Mouse (Mus musculus): Measurements from ENCODE around the gene Tnnc2. TPM values are rescaled to one million over a fixed set of nuclear protein-coding genes. Genes with fewer than 3 reads are reported as not detected.
A peak's percentile ranks its signal among the peaks of the same experiment; 100 is the strongest.

Gene Tnnc2
- polyA plus RNA-seq, 1 experiment from 2014 or later: 0.39 TPM

DNA sequence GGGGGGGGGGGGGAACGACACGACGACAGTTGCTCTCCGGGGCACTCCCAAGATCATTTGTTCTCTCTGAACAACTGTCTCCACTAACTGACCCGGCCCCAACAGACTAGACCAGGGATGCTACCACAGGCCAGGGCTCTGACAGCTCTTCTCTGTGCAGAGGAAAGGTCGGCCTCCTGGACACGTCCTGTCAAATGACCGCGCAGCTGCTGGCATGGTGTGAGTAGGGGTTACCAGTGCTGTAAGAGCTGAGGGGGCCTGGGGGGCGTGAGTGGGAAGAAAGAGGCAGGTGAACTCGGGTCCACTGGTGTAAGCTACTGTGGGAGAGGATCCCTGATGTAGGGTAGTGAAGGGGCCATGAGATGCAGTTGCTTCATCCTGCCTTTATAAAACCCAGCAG, 21.9 kb downstream of the Tnnc2 start:
- no peak overlapping the region for H3K4me2 ChIP-seq (replicated peaks)
- H3K4me3 ChIP-seq (replicated peaks; ENCODE audit: low read length): no peak overlapping the region
- no peak overlapping the region for H3K9ac ChIP-seq
- H3K36me3 ChIP-seq (replicated peaks; ENCODE audit: control insufficient read depth, insufficient read depth): peaks cover 98% of the 10 kb centered on the region
- no peak for DNase-seq (ENCODE audit: low spot score)
- no peaks in the 10 kb centered on the region for H3K27me3 ChIP-seq (ENCODE audit: control insufficient read depth, insufficient read depth, low read length)
- no peak for ATAC-seq (ENCODE audit: low FRiP score)
- H3K4me1 ChIP-seq (replicated peaks; ENCODE audit: control insufficient read depth, insufficient read depth, low read length): no peaks in the 10 kb centered on the region
- 92% methylated on average over 11 of the region's 11 CpGs for WGBS
- no peaks in the 10 kb centered on the region for H3K9me3 ChIP-seq (ENCODE audit: control insufficient read depth, low read length)
- H3K27ac ChIP-seq: no peak overlapping the region

DNA sequence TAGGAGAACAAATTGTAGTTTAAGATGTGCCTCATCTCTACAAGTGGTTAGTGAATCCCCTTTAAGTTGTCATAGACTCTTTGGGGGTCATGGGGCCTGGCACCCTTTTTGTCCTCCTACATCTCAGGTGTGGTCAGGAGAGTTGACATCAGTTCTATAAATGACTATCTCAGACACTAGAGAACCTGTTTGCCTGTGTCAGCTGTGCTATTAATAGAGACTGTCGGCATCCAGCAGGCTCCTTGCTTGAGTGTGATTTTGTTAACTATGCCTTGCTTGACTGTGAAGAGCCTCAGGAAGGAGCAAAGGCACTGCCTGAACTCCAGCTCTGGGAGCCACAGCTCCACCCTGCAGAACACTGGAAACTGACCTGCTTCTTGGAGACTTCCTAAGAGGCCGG, 25.0 kb downstream of the Tnnc2 start:
- Histone ChIP-seq H3K4me3 (replicated peaks; ENCODE audit: low read length) (no peak overlapping the region), H3K4me1 (replicated peaks; ENCODE audit: control insufficient read depth, insufficient read depth, low read length) (no peaks in the 10 kb centered on the region), H3K27ac (no peak overlapping the region), H3K27me3 (ENCODE audit: control insufficient read depth, insufficient read depth, low read length) (no peaks in the 10 kb centered on the region), H3K4me2 (replicated peaks) (no peak overlapping the region), H3K36me3 (replicated peaks; ENCODE audit: control insufficient read depth, insufficient read depth) (peaks cover 96% of the 10 kb centered on the region), H3K9me3 (ENCODE audit: control insufficient read depth, low read length) (no peaks in the 10 kb centered on the region), H3K9ac (no peak overlapping the region)
- no peak for ATAC-seq (ENCODE audit: low FRiP score)
- WGBS: 79% methylated on average over 2 of the region's 2 CpGs
- DNase-seq (ENCODE audit: low spot score): no peak

DNA sequence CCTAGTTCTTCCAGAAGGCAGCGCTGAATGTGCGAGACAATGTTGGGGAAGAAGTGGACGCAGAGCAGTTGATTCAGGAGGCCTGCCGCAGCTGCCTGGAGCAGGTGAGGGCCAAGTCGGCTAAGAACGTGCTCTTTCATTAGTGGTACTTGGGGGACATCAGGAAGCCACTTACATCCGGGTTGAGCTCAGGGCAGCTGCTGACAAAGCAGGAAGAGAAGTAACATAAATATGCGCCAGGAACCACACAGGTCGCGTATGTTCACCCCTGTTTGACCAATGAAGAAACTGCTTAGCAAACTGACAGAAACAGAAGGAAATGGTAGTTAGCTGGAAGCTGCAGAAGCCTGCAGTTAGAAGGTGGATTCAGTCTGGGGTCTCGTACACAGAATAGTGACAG, 25.7 kb downstream of the Tnnc2 start:
- H3K4me2 ChIP-seq (replicated peaks): no peak overlapping the region
- WGBS: 93% methylated on average over 11 of the region's 11 CpGs
- ATAC-seq (ENCODE audit: low FRiP score) (no peak), DNase-seq (ENCODE audit: low spot score) (no peak)
- H3K4me3 ChIP-seq (replicated peaks; ENCODE audit: low read length): no peak overlapping the region
- H3K9ac ChIP-seq: no peak overlapping the region
- no peaks in the 10 kb centered on the region for H3K9me3 ChIP-seq (ENCODE audit: control insufficient read depth, low read length)
- H3K27me3 ChIP-seq (ENCODE audit: control insufficient read depth, insufficient read depth, low read length): no peaks in the 10 kb centered on the region
- H3K27ac ChIP-seq: no peak overlapping the region
- no peaks in the 10 kb centered on the region for H3K4me1 ChIP-seq (replicated peaks; ENCODE audit: control insufficient read depth, insufficient read depth, low read length)
- H3K36me3 ChIP-seq (replicated peaks; ENCODE audit: control insufficient read depth, insufficient read depth): peaks cover 90% of the 10 kb centered on the region

DNA sequence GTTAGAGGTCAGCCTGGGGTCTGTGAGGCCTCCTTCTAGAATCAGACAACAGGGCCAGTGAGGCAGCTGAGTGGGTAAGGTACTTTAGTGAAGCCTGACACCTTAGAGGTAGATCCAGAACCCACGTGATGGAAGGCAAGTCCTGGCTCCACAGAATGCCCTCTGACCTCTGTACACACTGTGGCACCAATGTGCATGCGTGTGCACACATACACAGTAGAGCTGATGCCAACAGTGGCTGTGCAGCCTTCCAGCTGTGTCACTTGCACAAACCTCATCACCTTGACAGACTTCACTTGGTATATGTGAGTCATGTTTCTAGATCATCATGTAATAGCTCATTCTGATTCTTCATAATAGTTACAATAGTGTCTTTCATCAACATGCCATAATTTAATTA, 27.3 kb downstream of the Tnnc2 start:
- no peak overlapping the region for H3K4me2 ChIP-seq (replicated peaks)
- no peaks in the 10 kb centered on the region for H3K4me1 ChIP-seq (replicated peaks; ENCODE audit: control insufficient read depth, insufficient read depth, low read length)
- H3K27me3 ChIP-seq (ENCODE audit: control insufficient read depth, insufficient read depth, low read length): no peaks in the 10 kb centered on the region
- H3K27ac ChIP-seq: no peak overlapping the region
- no peak for ATAC-seq (ENCODE audit: low FRiP score)
- H3K4me3 ChIP-seq (replicated peaks; ENCODE audit: low read length): no peak overlapping the region
- H3K9ac ChIP-seq: no peak overlapping the region
- 92% methylated on average over 2 of the region's 2 CpGs for WGBS
- no peaks in the 10 kb centered on the region for H3K9me3 ChIP-seq (ENCODE audit: control insufficient read depth, low read length)
- peaks cover 89% of the 10 kb centered on the region for H3K36me3 ChIP-seq (replicated peaks; ENCODE audit: control insufficient read depth, insufficient read depth)
- DNase-seq (ENCODE audit: low spot score): no peak

DNA sequence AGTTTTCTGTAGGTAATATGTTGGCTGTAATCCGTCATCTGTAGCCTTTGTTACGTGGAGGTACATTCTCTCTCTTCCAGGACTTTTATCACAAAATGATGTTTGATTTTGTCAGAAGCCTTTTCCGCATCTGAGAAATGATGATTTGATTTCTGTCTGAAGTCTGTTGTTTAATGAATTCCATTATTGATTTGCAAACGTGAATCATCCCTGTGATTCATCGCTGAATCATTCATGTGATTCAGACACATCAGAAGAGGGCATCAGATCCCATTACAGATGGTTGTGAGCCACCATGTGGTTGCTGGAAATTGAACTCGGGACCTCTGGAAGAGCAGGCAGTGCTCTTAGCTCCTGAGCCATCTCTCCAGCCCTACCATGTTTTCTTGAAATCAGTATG, 30.8 kb downstream of the Tnnc2 start:
- Histone ChIP-seq H3K27me3 (ENCODE audit: control insufficient read depth, insufficient read depth, low read length) (no peaks in the 10 kb centered on the region), H3K4me1 (replicated peaks; ENCODE audit: control insufficient read depth, insufficient read depth, low read length) (peaks cover 13% of the 10 kb centered on the region), H3K27ac (no peak overlapping the region), H3K9me3 (ENCODE audit: control insufficient read depth, low read length) (no peaks in the 10 kb centered on the region), H3K4me3 (replicated peaks; ENCODE audit: low read length) (no peak overlapping the region), H3K9ac (no peak overlapping the region), H3K36me3 (replicated peaks; ENCODE audit: control insufficient read depth, insufficient read depth) (peaks cover 54% of the 10 kb centered on the region), H3K4me2 (replicated peaks) (no peak overlapping the region)
- no peak for ATAC-seq (ENCODE audit: low FRiP score)
- 87% methylated on average over 6 of the region's 6 CpGs for WGBS
- DNase-seq (ENCODE audit: low spot score): no peak

DNA sequence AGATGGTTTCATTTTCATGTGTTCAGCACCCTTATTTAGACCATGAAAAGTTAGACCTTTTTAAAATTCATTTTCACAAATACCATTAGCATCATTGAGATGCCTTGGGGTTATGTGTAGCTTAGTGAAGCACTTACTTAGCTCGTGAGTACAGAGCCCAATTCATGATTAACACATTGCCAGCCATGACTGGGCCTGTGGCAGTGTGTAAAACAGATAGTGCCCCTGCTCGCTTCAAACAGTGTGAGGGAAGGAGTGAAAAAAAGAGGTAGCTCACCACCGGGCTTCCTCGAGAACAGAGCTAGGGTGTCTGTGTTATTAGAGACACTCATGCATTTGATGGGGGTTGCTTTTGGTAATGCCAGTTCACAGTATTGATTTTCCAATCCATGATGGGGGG, 31.6 kb downstream of the Tnnc2 start:
- Histone ChIP-seq H3K36me3 (replicated peaks; ENCODE audit: control insufficient read depth, insufficient read depth) (peaks cover 47% of the 10 kb centered on the region), H3K27ac (no peak overlapping the region), H3K9ac (no peak overlapping the region), H3K4me1 (replicated peaks; ENCODE audit: control insufficient read depth, insufficient read depth, low read length) (peaks cover 13% of the 10 kb centered on the region), H3K4me2 (replicated peaks) (no peak overlapping the region), H3K27me3 (ENCODE audit: control insufficient read depth, insufficient read depth, low read length) (no peaks in the 10 kb centered on the region), H3K9me3 (ENCODE audit: control insufficient read depth, low read length) (no peaks in the 10 kb centered on the region), H3K4me3 (replicated peaks; ENCODE audit: low read length) (no peak overlapping the region)
- DNase-seq (ENCODE audit: low spot score) (no peak), ATAC-seq (ENCODE audit: low FRiP score) (no peak)
- WGBS: 87% methylated on average over 4 of the region's 4 CpGs

DNA sequence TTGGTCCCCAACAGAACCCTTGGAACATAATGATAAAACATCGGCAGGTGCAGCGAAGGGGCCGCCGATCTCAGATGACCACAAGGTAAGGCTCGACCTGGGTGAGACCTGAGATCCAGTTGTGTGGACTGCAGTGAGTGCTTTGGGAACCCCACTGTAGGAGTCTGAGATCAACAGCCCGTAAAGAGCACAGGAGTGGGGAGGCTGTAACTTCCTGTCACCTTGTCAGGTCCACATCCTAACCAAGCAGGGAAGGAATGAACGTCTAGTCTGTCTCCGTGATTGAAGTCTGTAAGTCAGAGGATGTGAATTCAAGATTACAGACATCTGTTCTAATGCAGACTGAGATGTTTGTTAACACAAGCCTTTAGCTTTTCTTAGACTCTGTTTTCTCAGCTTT, 33.1 kb downstream of the Tnnc2 start:
- no peaks in the 10 kb centered on the region for H3K27me3 ChIP-seq (ENCODE audit: control insufficient read depth, insufficient read depth, low read length)
- 65% methylated on average over 8 of the region's 8 CpGs for WGBS

DNA sequence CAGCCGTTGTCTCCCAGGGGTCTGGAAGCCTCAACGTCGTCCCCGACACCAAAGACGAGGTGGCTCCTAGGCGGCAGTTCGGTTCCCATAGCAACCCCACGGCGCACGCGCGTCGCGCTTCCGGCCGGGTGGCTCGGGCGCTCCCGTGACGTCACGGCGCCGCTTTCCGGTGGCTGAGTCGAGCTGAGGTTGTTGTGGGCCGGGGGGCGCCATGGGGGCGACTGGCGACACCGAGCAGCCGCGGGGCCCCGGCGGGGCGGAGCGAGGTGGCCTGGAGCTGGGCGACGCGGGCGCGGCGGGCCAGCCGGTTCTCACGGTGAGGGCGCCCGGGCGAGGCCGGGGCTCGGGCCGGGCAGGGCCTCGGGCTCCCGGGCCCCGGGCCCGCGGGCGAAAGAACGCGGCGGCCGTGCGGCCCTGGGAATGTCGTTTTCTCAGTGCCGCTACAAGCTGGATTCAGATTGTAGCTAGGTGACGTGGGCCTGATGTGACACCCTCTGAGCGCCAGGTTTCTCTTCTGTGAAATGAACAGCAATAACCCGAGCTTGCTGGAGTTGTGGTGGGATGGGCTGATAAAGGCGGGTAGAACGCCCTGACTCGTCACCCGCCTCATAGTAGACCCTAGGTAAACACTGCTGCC, 33.8 kb downstream of the Tnnc2 start, which contains the start of the genes Wfdc3 and Dnttip1:
Gene Wfdc3, minus strand, starts transcription at position 89 of the 637 bp plus-strand sequence.
Gene Dnttip1, plus strand, starts transcription at position 141 of the 637 bp plus-strand sequence.
- H3K9me3 ChIP-seq (ENCODE audit: control insufficient read depth, low read length): no peaks in the 10 kb centered on the region
- ATAC-seq (ENCODE audit: low FRiP score): peak; percentile 89
- peak within 1 kb of the TSS; percentile 91 for H3K9ac ChIP-seq
- H3K4me2 ChIP-seq (replicated peaks): peak within 1 kb of the TSS; percentile 96
- peak; percentile 98 for DNase-seq (ENCODE audit: low spot score)
- no peaks in the 10 kb centered on the region for H3K27me3 ChIP-seq (ENCODE audit: control insufficient read depth, insufficient read depth, low read length)
- H3K27ac ChIP-seq: peak within 1 kb of the TSS; percentile 76
- under 1% methylated on average over 68 of the region's 70 CpGs for WGBS
- peaks cover 13% of the 10 kb centered on the region for H3K4me1 ChIP-seq (replicated peaks; ENCODE audit: control insufficient read depth, insufficient read depth, low read length)
- H3K4me3 ChIP-seq (replicated peaks; ENCODE audit: low read length): peak within 1 kb of the TSS; percentile 92
- peaks cover 26% of the 10 kb centered on the region for H3K36me3 ChIP-seq (replicated peaks; ENCODE audit: control insufficient read depth, insufficient read depth)

More for the DNA sequence above, 33.1 kb downstream of the Tnnc2 start:
- Histone ChIP-seq H3K4me3 (replicated peaks; ENCODE audit: low read length) (peak overlapping the region; percentile 92), H3K9me3 (ENCODE audit: control insufficient read depth, low read length) (no peaks in the 10 kb centered on the region), H3K36me3 (replicated peaks; ENCODE audit: control insufficient read depth, insufficient read depth) (peaks cover 32% of the 10 kb centered on the region), H3K4me2 (replicated peaks) (peak overlapping the region; percentile 96), H3K27ac (no peak overlapping the region), H3K4me1 (replicated peaks; ENCODE audit: control insufficient read depth, insufficient read depth, low read length) (peaks cover 13% of the 10 kb centered on the region), H3K9ac (peak overlapping the region; percentile 91)
- ATAC-seq (ENCODE audit: low FRiP score) (no peak), DNase-seq (ENCODE audit: low spot score) (no peak)

DNA sequence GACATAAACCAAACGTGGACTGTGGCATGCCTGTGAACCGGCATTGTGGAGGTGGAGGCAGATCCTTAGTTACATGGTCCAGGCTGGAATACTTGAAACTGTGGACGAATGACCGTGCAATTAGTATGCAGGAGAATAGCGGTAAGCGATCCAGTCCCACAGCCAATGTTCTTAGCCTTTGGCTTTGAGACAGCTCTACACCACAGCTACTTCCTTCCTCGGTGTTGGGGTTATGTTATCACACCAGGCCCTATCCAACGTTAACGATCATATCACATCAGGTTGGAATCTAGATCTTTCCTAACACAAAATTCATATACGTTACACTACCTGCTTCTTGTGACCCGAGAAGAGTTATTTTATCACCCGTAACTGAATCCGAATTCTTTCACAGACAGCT, 34.8 kb downstream of the Tnnc2 start:
- ATAC-seq (ENCODE audit: low FRiP score) (no peak), DNase-seq (ENCODE audit: low spot score) (no peak)
- H3K9ac ChIP-seq: peak overlapping the region; percentile 91; the same call in 1 of the 2 replicates
- H3K27ac ChIP-seq: no peak overlapping the region
- H3K4me2 ChIP-seq (replicated peaks): peak overlapping the region; percentile 96
- 71% methylated on average over 13 of the region's 13 CpGs for WGBS
- peaks cover 13% of the 10 kb centered on the region for H3K4me1 ChIP-seq (replicated peaks; ENCODE audit: control insufficient read depth, insufficient read depth, low read length)
- peak overlapping the region; percentile 92 for H3K4me3 ChIP-seq (replicated peaks; ENCODE audit: low read length)
- peaks cover 16% of the 10 kb centered on the region for H3K36me3 ChIP-seq (replicated peaks; ENCODE audit: control insufficient read depth, insufficient read depth)
- no peaks in the 10 kb centered on the region for H3K9me3 ChIP-seq (ENCODE audit: control insufficient read depth, low read length)
- no peaks in the 10 kb centered on the region for H3K27me3 ChIP-seq (ENCODE audit: control insufficient read depth, insufficient read depth, low read length)

DNA sequence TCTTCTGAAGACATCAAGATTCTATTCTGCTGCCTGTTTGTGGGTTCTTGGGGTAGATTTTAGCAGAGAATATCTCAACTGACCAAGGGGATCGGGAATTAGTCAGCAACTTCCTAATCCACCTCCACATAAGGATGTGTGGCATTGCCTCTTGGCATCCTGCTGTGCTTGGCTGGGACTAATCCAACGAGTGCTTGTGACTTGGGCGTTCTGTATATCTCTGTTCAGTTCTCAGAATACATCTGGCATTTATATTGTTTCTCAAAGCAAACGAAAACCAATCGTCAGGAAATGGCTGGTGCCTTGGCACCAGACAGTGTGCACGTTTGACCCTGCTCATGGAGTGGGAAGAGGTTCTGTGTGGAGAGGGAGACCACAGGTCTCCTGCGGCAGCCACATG, 39.9 kb downstream of the Tnnc2 start:
- ATAC-seq (ENCODE audit: low FRiP score): no peak
- no peak for DNase-seq (ENCODE audit: low spot score)
- H3K27ac ChIP-seq: no peak overlapping the region
- no peak overlapping the region for H3K9ac ChIP-seq
- WGBS: 72% methylated on average over 7 of the region's 7 CpGs
- no peaks in the 10 kb centered on the region for H3K9me3 ChIP-seq (ENCODE audit: control insufficient read depth, low read length)
- H3K4me1 ChIP-seq (replicated peaks; ENCODE audit: control insufficient read depth, insufficient read depth, low read length): no peaks in the 10 kb centered on the region
- H3K4me3 ChIP-seq (replicated peaks; ENCODE audit: low read length): no peak overlapping the region
- no peaks in the 10 kb centered on the region for H3K36me3 ChIP-seq (replicated peaks; ENCODE audit: control insufficient read depth, insufficient read depth)
- no peaks in the 10 kb centered on the region for H3K27me3 ChIP-seq (ENCODE audit: control insufficient read depth, insufficient read depth, low read length)
- H3K4me2 ChIP-seq (replicated peaks): no peak overlapping the region

All from hindbrain, embryonic 14.5 days (tissue).